Mouse (Mus musculus): ENCODE results near the gene Tldc1.

Tldc1 gene

GRCm38 (mm10) chr8:119716730-119717299, 61.4 kb downstream of the Tldc1 start:
- no peak for DNase-seq

GRCm38 (mm10) chr8:119715221-119715620, 63.0 kb downstream of the Tldc1 start:
- DNase-seq = no peak

- no peak for DNase-seq
These were observed 64.8 kb downstream of the Tldc1 start for GRCm38 (mm10) chr8:119713421-119713820.

GRCm38 (mm10) chr8:119712226-119712625, 66.0 kb downstream of the Tldc1 start:
- DNase-seq = no peak

All from cerebellum, postnatal 14 days (tissue).